Mouse (Mus musculus) embryonic facial prominence, embryonic 13.5 days (tissue): ENCODE data around the gene Notch3. TPM values are rescaled to one million over a fixed set of nuclear protein-coding genes. Genes with fewer than 3 reads are reported as not detected.
"Not testable (repeated sequence)": the region's sequence is repeated elsewhere in the genome, so short reads cannot be mapped to it uniquely, and the experiment has no call there.

ENCODE experiments used
- ATAC-seq: fragments of 200-750 bp; cut with Nextera tagmentation; 2 replicates; pipeline ENCODE4 v1.8.0; 2017; ENCODE audit warnings: low read depth; ENCODE audit not compliant: insufficient number of reproducible peaks, insufficient read depth, low FRiP score, low TSS enrichment
- H3K27ac ChIP-seq: fragments of 300-500 bp; sonication (generic); 2 replicates; pipeline ENCODE4 v1.5.1; 2015; ENCODE audit warnings: moderate library complexity, mild to moderate bottlenecking, inconsistent platforms
- H3K27me3 ChIP-seq: fragments of 300-500 bp; sonication (generic); 2 replicates; pipeline ENCODE4 v1.6.1; 2015; ENCODE audit warnings: mild to moderate bottlenecking, inconsistent platforms
- H3K36me3 ChIP-seq: fragments of 300-500 bp; sonication (generic); 2 replicates; pipeline ENCODE4 v1.6.1; 2015; ENCODE audit warnings: mild to moderate bottlenecking, inconsistent platforms
- H3K4me1 ChIP-seq: fragments of 300-500 bp; sonication (generic); 2 replicates; pipeline ENCODE4 v1.6.1; 2015; ENCODE audit warnings: inconsistent platforms
- H3K4me2 ChIP-seq: fragments of 300-500 bp; sonication (generic); 2 replicates; pipeline ENCODE4 v1.6.1; 2015; ENCODE audit warnings: moderate library complexity, mild to moderate bottlenecking, inconsistent platforms
- H3K4me3 ChIP-seq: fragments of 300-500 bp; sonication (generic); 2 replicates; pipeline ENCODE4 v1.5.1; 2015; ENCODE audit warnings: mild to moderate bottlenecking, inconsistent platforms
- H3K9ac ChIP-seq: fragments of 300-500 bp; sonication (generic); 2 replicates; pipeline ENCODE4 v1.6.1; 2015; ENCODE audit warnings: mild to moderate bottlenecking, inconsistent platforms
- H3K9me3 ChIP-seq: fragments of 300-500 bp; sonication (generic); 2 replicates; pipeline ENCODE4 v1.6.1; 2016; ENCODE audit warnings: inconsistent platforms
- whole genome bisulfite sequencing: fragments of 180-500 bp; shearing (Covaris S2); methylation state at CpG from one replicate; pipeline ENCODE4 v1.1.7; 2015; ENCODE audit warnings: mixed read lengths; 5-methylcytosine and 5-hydroxymethylcytosine counted together
- polyA plus RNA-seq: library from polyadenylated mRNA; unstranded; fragments of >200 nt; fragmentation: Nextera tagmentation; extraction: Ambion mirVana; gene quantifications from 2 replicates; pipeline ENCODE4 v1.2.1, GENCODE M21; 2015

Notch3 gene
- polyA plus RNA-seq, 1 experiment from 2014 or later = 16.1 TPM

- no peak for ATAC-seq
- peaks cover 4% of the 10 kb centered on the region; the same call in 1 of the 2 replicates for H3K36me3 ChIP-seq
- H3K4me2 ChIP-seq = no peak overlapping the region
- WGBS = 80% methylated on average over 6 of the region's 6 CpGs
- H3K9me3 ChIP-seq = no peaks in the 10 kb centered on the region
- peaks cover 17% of the 10 kb centered on the region for H3K27me3 ChIP-seq
- H3K4me1 ChIP-seq = peaks cover 36% of the 10 kb centered on the region
- no peak overlapping the region for H3K9ac ChIP-seq
- H3K27ac ChIP-seq = no peak overlapping the region
- H3K4me3 ChIP-seq = no peak overlapping the region
Observed at GRCm38 (mm10) chr17:32116586-32117286, 49.9 kb downstream of the Notch3 start.

GRCm38 (mm10) chr17:32114486-32114885 is 52.2 kb downstream of the Notch3 start:
- H3K27ac ChIP-seq, H3K36me3 ChIP-seq, H3K9me3 ChIP-seq, ATAC-seq: not testable (repeated sequence)
- H3K4me1 ChIP-seq = peaks cover 47% of the 10 kb centered on the region
- H3K27me3 ChIP-seq = peaks cover 17% of the 10 kb centered on the region
- H3K4me3 ChIP-seq = peak overlapping the region; percentile 53
- WGBS = 20% methylated on average over 5 of the region's 5 CpGs
- H3K4me2 ChIP-seq = peak overlapping the region; percentile 98
- peak overlapping the region; percentile 66 for H3K9ac ChIP-seq

DNA sequence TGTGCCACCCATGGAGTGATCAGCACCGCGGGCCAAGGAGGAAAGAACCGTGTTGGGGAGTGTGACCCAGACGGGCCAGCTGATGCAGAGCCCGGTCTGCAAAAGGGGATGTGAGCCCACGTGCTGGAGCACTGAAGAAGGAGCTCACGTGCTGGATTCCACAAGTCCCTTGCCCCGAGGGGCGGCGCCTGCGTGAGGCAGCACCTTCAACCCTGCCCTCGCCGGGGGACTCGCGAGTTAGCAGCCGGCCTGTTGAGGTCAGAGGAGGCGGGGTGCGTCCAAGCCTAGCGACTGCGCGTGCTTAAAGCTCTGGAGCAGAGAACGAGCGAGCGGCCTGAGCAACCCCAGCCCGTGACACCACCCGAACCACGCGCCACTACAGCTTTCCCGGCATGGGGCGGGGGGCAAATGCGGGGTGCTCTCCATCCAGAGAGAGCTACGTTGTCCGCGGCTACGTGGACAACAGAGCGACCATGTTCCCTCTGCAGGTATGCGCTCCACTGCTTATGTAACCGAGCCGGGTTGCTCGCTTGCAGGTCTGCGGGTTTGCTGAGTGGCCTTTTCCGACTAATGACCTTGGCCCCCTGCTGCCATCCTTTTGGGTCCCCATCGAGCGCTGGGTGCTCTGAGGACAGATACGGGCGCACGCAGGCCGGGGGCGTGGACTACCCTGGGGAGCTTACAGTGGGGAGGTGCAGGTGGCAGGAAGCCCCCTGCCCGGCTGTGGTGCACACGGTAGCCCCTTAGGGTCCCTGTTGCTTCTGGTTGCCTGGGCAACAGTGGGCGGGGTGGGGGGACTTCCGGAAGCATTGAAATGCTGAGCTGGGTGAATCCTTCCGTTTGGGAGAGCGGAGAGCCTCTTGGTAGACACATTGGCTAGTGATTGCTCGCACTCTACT is 52.9 kb downstream of the Notch3 start:
- H3K4me1 ChIP-seq = peaks cover 47% of the 10 kb centered on the region
- peaks cover 17% of the 10 kb centered on the region for H3K27me3 ChIP-seq
- no peak overlapping the region for H3K27ac ChIP-seq
- H3K36me3 ChIP-seq = no peaks in the 10 kb centered on the region
- under 1% methylated on average over 56 of the region's 56 CpGs for WGBS
- H3K4me2 ChIP-seq = peak overlapping the region; percentile 98
- H3K9ac ChIP-seq = peak overlapping the region; percentile 66
- H3K4me3 ChIP-seq = peak overlapping the region; percentile 53
- H3K9me3 ChIP-seq = no peaks in the 10 kb centered on the region
- ATAC-seq = 0 out of 2 replicates have a peak, but pooled peaks have one; percentile 34

DNA sequence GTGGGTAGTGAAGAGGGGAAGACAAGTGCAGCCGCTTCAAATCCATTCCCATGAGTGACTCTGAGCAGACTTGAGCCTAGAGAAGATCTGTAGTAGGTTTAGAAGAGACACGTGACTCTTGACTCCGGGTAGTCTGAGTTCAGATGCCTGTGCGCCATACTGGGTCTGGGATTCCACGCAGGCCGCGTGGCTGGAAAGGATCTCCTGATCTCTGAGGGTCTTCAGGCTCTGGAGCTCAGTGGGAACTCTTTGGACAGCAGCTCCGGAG is 53.5 kb downstream of the Notch3 start:
- no peak for ATAC-seq
- Histone ChIP-seq H3K4me1 (peaks cover 43% of the 10 kb centered on the region), H3K9ac (peak overlapping the region; percentile 66), H3K4me2 (peak overlapping the region; percentile 98), H3K9me3 (no peaks in the 10 kb centered on the region), H3K27me3 (peaks cover 17% of the 10 kb centered on the region), H3K27ac (no peak overlapping the region), H3K36me3 (no peaks in the 10 kb centered on the region), H3K4me3 (peak overlapping the region; percentile 53)
- 7% methylated on average over 8 of the region's 8 CpGs for WGBS

- no peaks in the 10 kb centered on the region for H3K9me3 ChIP-seq
- H3K36me3 ChIP-seq = no peaks in the 10 kb centered on the region
- peak overlapping the region; percentile 53; the same call in 1 of the 2 replicates for H3K4me3 ChIP-seq
- 0 out of 2 replicates have a peak overlapping the region, but pooled peaks have one; percentile 66 for H3K9ac ChIP-seq
- no peak for ATAC-seq
- peak overlapping the region; percentile 98 for H3K4me2 ChIP-seq
- peaks cover 17% of the 10 kb centered on the region for H3K27me3 ChIP-seq
- no peak overlapping the region for H3K27ac ChIP-seq
- 62% methylated on average over 8 of the region's 8 CpGs for WGBS
- H3K4me1 ChIP-seq = peaks cover 37% of the 10 kb centered on the region
Observed at GRCm38 (mm10) chr17:32112434-32113254, 54.0 kb downstream of the Notch3 start.

- H3K27ac ChIP-seq = no peak overlapping the region
- no peaks in the 10 kb centered on the region for H3K9me3 ChIP-seq
- no peak for ATAC-seq
- no peak overlapping the region for H3K4me2 ChIP-seq
- H3K4me1 ChIP-seq = peaks cover 27% of the 10 kb centered on the region
- H3K4me3 ChIP-seq = no peak overlapping the region
- H3K36me3 ChIP-seq = no peaks in the 10 kb centered on the region
- H3K9ac ChIP-seq = no peak overlapping the region
- peaks cover 17% of the 10 kb centered on the region for H3K27me3 ChIP-seq
- 76% methylated on average over 10 of the region's 10 CpGs for WGBS
Observed at GRCm38 (mm10) chr17:32110980-32111780, 55.5 kb downstream of the Notch3 start.

DNA sequence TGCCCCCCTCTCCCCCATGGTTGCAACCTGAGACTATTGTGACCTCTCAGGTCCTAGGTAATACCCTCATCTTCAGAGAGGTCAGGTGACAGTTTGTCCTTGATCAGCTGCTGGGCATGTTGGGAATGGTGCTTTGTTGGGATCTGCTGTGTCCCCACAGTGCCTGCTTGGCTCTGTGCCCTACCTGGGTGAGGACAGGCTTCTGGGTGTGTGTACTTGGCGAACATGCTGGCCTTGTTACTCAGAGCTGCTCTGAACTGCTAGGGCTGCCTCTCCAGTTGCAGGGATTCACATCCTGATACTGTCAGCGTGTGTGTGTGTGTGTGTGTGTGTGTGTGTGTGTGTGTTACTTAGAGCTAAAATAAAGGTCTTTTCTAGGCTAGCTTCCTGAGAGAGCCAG is 56.2 kb downstream of the Notch3 start:
- ATAC-seq = no peak
- Histone ChIP-seq H3K27ac (0 out of 2 replicates have a peak overlapping the region, but pooled peaks have one; percentile 16), H3K9me3 (no peaks in the 10 kb centered on the region), H3K4me2 (no peak overlapping the region), H3K36me3 (no peaks in the 10 kb centered on the region), H3K9ac (no peak overlapping the region), H3K4me1 (peaks cover 27% of the 10 kb centered on the region), H3K27me3 (peaks cover 17% of the 10 kb centered on the region), H3K4me3 (no peak overlapping the region)
- 52% methylated on average over 2 of the region's 2 CpGs for WGBS

GRCm38 (mm10) chr17:32109201-32109940 is 57.3 kb downstream of the Notch3 start:
- H3K9ac ChIP-seq = no peak overlapping the region
- H3K4me2 ChIP-seq = no peak overlapping the region
- ATAC-seq = no peak
- no peaks in the 10 kb centered on the region for H3K36me3 ChIP-seq
- peaks cover 25% of the 10 kb centered on the region for H3K4me1 ChIP-seq
- no peak overlapping the region for H3K4me3 ChIP-seq
- peaks cover 22% of the 10 kb centered on the region for H3K27me3 ChIP-seq
- no peaks in the 10 kb centered on the region for H3K9me3 ChIP-seq
- WGBS = 68% methylated on average over 6 of the region's 6 CpGs
- H3K27ac ChIP-seq = no peak overlapping the region

- not testable (repeated sequence) for H3K9ac ChIP-seq, ATAC-seq, H3K27ac ChIP-seq, H3K4me3 ChIP-seq, H3K36me3 ChIP-seq, H3K4me2 ChIP-seq, H3K9me3 ChIP-seq
- peaks cover 14% of the 10 kb centered on the region for H3K27me3 ChIP-seq
- H3K4me1 ChIP-seq = peaks cover 16% of the 10 kb centered on the region
- WGBS = 77% methylated on average over 5 of the region's 5 CpGs
Observed at GRCm38 (mm10) chr17:32108320-32109011, 58.2 kb downstream of the Notch3 start.

- peaks cover 11% of the 10 kb centered on the region for H3K4me1 ChIP-seq
- no peak overlapping the region for H3K27ac ChIP-seq
- no peak overlapping the region for H3K4me2 ChIP-seq
- H3K27me3 ChIP-seq = peaks cover 9% of the 10 kb centered on the region
- 54% methylated on average over 5 of the region's 5 CpGs for WGBS
- H3K9me3 ChIP-seq = no peaks in the 10 kb centered on the region
- no peak for ATAC-seq
- H3K36me3 ChIP-seq = no peaks in the 10 kb centered on the region
- no peak overlapping the region for H3K4me3 ChIP-seq
- H3K9ac ChIP-seq = no peak overlapping the region
Observed at GRCm38 (mm10) chr17:32107877-32108276, 58.8 kb downstream of the Notch3 start.
